Mouse (Mus musculus) brown adipose tissue, adult 24 weeks (tissue): Measurements from ENCODE around the gene Hhex. TPM values are rescaled to one million over a fixed set of nuclear protein-coding genes. Genes with fewer than 3 reads are reported as not detected.

Source experiments
- H3K27ac ChIP-seq: fragments of 200-500 bp; replicated peaks from 2 replicates; pipeline ENCODE4 v1.5.1; 2012; ENCODE audit warnings: low read depth, mild to moderate bottlenecking, low read length
- H3K4me1 ChIP-seq: fragments of 200-500 bp; 2 replicates; pipeline ENCODE4 v1.6.1; 2012; ENCODE audit warnings: low read length, mixed read lengths; ENCODE audit not compliant: control insufficient read depth, insufficient read depth, insufficient read length
- H3K4me3 ChIP-seq: fragments of 200-500 bp; 2 replicates; pipeline ENCODE4 v1.5.1; 2012; ENCODE audit warnings: low read depth, mild to moderate bottlenecking, low read length, moderate library complexity; ENCODE audit not compliant: insufficient read depth
- polyA plus RNA-seq: library from polyadenylated mRNA; stranded (reverse); fragments of >200 nt; gene quantifications from 2 replicates; pipeline ENCODE4 v1.2.4, GENCODE M21; 2012; ENCODE audit not compliant: missing spikeins, insufficient read depth, insufficient read length

The Hhex gene
- polyA plus RNA-seq, 1 experiment, result 2.9 TPM

DNA sequence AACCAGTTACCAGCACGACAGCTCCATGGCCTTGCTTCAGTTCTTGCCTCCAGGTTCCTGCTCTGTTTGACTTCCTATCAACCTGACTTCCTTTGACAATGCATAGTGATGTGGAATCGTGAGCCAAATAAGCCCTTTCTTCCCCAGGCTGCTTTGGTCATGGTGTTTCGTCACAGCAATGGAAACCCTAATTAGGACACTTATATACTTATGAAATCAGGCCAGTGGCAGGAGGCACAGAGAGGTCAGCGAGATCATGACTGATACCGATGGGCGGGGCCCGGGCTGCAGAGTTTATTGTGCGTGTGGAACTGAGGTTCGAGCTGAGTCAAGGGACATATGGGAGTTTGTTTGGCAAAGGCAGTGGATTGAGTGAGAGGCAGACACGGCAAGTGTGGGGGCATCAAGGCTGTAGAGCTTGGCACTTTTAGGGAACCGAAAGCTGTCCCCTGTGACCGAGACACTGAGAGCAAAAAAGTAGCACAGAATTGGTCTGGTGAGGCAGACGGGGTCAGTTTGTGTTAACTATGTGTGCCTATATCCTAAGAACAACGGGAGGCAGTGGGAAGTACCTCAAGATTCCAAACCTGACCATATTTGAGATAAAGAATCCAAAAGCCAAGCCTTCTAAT, 48.1 kb downstream of the Hhex start:
- no peak overlapping the region for H3K27ac ChIP-seq
- peaks cover 7% of the 10 kb centered on the region; the same call in 1 of the 2 replicates for H3K4me1 ChIP-seq
- no peak overlapping the region for H3K4me3 ChIP-seq

DNA sequence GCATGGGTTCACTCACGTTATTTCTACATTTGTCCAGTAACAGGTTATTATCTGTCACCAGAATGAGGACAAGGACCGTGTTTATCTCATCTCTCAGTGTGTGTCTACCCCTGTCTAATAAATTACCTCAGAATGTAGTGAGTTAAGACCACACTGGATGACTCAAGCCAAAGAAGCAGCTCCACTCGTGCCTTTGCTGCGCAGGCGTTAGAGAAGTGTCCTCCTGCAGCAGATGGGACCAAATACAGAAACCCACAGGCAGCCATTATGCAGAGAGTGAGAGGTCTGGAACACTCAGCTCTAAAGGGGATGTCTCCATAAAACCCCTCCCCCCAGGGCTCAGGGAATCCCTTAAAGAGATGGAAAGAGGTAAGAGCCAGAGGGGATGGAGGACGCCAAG, 50.2 kb downstream of the Hhex start:
- Histone ChIP-seq H3K4me3 (no peak overlapping the region), H3K4me1 (peaks cover 7% of the 10 kb centered on the region; the same call in 1 of the 2 replicates), H3K27ac (no peak overlapping the region)

DNA sequence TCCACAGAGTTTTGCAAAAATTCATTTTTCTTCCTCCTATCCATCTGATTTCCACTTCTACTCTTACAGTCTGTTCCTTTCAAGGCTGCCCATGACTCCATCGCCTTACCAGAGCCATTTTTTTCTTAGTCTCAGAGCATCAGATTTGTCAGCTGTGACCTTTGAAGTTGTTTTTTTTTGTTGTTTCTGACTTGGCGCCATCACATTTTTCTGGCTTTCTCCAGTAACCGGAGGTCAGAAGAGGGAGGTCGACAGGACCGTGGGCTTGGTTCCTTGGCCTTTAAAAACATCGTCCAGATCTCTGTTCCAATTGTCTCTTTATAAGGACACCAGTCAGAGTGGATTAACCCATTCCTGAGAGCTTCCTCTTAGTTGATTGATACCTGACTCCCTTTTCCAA, 52.2 kb downstream of the Hhex start:
- Histone ChIP-seq H3K4me3 (no peak overlapping the region), H3K27ac (no peak overlapping the region), H3K4me1 (peaks cover 6% of the 10 kb centered on the region; the same call in 1 of the 2 replicates)

DNA sequence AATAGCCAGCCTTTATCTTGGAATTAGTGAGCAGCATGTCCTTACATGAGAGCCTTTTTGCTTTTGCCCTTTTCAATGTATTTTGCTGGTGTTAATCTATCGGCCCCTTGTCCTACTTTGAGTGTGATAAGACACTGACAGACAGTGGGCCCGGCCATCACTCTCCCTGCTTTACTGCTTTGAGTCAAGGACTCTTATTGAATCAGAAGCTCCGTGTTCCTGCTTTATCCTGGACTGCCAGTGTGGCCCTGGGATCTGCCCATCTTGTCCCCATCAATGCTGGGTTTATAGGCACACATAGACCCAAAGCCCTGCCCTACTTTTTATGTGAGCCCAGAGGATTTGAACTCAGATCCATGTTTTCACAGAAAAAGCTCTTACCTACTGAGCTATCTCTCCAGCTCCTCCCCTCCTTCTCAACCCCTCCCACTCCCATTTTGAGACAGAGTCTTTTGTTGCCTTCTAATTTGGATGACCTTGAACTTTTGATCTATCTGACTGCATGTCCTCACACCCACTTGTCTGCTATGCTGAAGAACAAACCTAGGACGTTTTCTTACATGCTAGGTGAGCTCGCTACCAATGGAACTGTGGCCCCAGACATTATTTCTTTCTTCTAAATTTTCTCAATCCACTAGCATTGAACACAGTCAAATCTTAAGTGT, 53.3 kb downstream of the Hhex start:
- Histone ChIP-seq H3K4me3 (no peak overlapping the region), H3K4me1 (no peaks in the 10 kb centered on the region), H3K27ac (no peak overlapping the region)

DNA sequence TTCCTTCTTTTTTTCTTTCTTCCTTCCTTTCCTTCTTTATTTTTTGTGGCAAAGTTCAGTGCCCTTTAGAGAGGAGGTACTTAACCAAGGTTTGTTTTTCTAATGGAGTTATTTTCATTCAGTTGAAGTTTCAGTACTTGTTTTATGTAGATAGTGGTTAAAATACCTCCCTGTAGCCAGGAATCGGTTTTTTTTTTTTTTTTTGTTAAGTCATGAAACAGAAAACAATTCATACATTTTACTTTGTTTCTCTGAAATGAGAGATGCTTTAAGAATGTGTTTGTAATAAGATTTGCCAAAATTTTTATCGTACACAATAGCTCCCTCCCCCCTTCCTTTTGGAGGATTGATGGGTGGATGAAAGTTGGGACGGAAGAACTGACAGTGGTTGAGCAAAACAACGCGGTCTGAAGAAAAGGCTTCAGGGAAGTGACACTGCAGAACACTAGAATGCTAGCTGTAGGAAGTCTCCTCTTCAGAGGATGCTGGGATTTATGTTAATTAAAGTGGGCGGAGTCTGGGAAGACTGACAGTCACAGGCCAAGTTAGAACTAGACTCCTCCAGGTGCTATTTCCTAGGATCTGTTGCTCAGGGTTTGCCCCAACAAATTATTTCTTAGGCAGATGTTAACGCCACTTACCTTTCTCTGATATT, 54.1 kb downstream of the Hhex start:
- Histone ChIP-seq H3K4me3 (no peak overlapping the region), H3K27ac (no peak overlapping the region)

More for the DNA sequence above, 54.1 kb downstream of the Hhex start:
- no peaks in the 10 kb centered on the region for H3K4me1 ChIP-seq

Other genes with a start within 250 kb of the Hhex start
- gene March5, start 227.3 kb upstream of the Hhex start, polyA plus RNA-seq, result 295 and 304 TPM in 2 replicates
- gene Cpeb3, start 226.2 kb upstream of the Hhex start, polyA plus RNA-seq, result 16.1 and 30.4 TPM in 2 replicates
- gene Ide, start 97.0 kb upstream of the Hhex start, polyA plus RNA-seq, result 88.9 and 118 TPM in 2 replicates
- gene Kif11, start 58.4 kb upstream of the Hhex start, polyA plus RNA-seq, result 0.20 TPM in 1 of 2 replicates, not detected in the other
- gene Exoc6, start 115.6 kb downstream of the Hhex start, polyA plus RNA-seq, result 15.8 and 18.1 TPM in 2 replicates